ENCODE assay signal across 34 mouse cellular contexts in genomic region chr14:37005865-37006264, GRCm38 (mm10). TPM values are rescaled to one million over a fixed set of nuclear protein-coding genes. Genes with fewer than 3 reads are reported as not detected.
A peak's percentile ranks its signal among the peaks of the same experiment; 100 is the strongest.
DNase-seq lines count a peak whose midpoint lies in the region; ATAC-seq and TF ChIP-seq lines count a peak whose summit lies in the region.
"Had no signal": no experiment of that assay in that cellular context is flagged by ENCODE, and none has a peak within 500 bp of the region (broad histone marks: within the 10 kb centered on the region; RNA-seq: fewer than 3 reads in every experiment).

No protein-coding gene starts in this region.

- no peaks in the 10 kb centered on the region for H3K27me3 ChIP-seq in embryonic facial prominence, embryonic 14.5 days (replicated peaks; ENCODE audit: control insufficient read depth, insufficient read depth, low read length)
- H3K27me3 ChIP-seq in embryonic facial prominence, embryonic 10.5 days (replicated peaks; ENCODE audit: low read depth, poor library complexity, severe bottlenecking): no peaks in the 10 kb centered on the region
- no peaks in the 10 kb centered on the region for H3K27me3 ChIP-seq in hindbrain, postnatal 0 days (ENCODE audit: insufficient read depth, low read length)
- no peaks in the 10 kb centered on the region for H3K27me3 ChIP-seq in hindbrain, embryonic 13.5 days
- H3K27me3 ChIP-seq: embryonic facial prominence, embryonic 13.5 days; limb, embryonic 12.5 days; liver, embryonic 12.5 days had no signal

- TF ChIP-seq POLR2A in olfactory bulb, adult 2 months (IDR thresholded peaks at IDR 0.05; ENCODE audit: insufficient read depth, low read depth, low read length): no peak

- no peak overlapping the region for H3K27ac ChIP-seq in embryonic facial prominence, embryonic 14.5 days (replicated peaks; ENCODE audit: low read depth, low read length)
- no peak overlapping the region for H3K27ac ChIP-seq in embryonic facial prominence, embryonic 10.5 days (replicated peaks)
- H3K27ac ChIP-seq in hindbrain, postnatal 0 days: no peak overlapping the region
- H3K27ac ChIP-seq in hindbrain, embryonic 13.5 days: no peak overlapping the region
- H3K27ac ChIP-seq in olfactory bulb, adult 2 months (ENCODE audit: insufficient read depth, low read depth, low read length): peak overlapping the region; percentile 47; the same call in 1 of the 2 replicates
- H3K27ac ChIP-seq: embryonic facial prominence, embryonic 13.5 days; layer of hippocampus, adult 2 months; limb, embryonic 12.5 days; liver, embryonic 12.5 days; stomach, postnatal 0 days had no signal

- peak; percentile 67 for DNase-seq in embryonic facial prominence, embryonic 14.5 days (ENCODE audit: low spot score)
- DNase-seq in embryonic facial prominence, embryonic 10.5 days (ENCODE audit: low spot score): no peak
- DNase-seq in hindbrain, postnatal 0 days (ENCODE audit: low spot score): peak; percentile 62
- DNase-seq in retina, embryonic 14.5 days (ENCODE audit: low spot score): peak; percentile 1
- DNase-seq in retina, postnatal 1 day: no peak
- no peak for DNase-seq in urinary bladder, postnatal 4 days (ENCODE audit: low spot score in 2 of 2)
- DNase-seq: adrenal gland, postnatal 14 days; cerebellum, adult 9-11 months; gastrocnemius, postnatal 14 days; heart, adult 11 months; kidney, adult 9 months; kidney, postnatal 14 days; lung, adult 2 months; lung, postnatal 14 days; right cerebral cortex, postnatal 14 days; thymus, adult 2 months; thymus, postnatal 4 days had no signal

- no peak overlapping the region for H3K4me2 ChIP-seq in embryonic facial prominence, embryonic 14.5 days (ENCODE audit: low read depth, low read length)
- no peak overlapping the region for H3K4me2 ChIP-seq in hindbrain, postnatal 0 days (ENCODE audit: low read depth, low read length)
- H3K4me2 ChIP-seq in hindbrain, embryonic 13.5 days: no peak overlapping the region
- H3K4me2 ChIP-seq: embryonic facial prominence, embryonic 13.5 days; heart, embryonic 11.5 days; limb, embryonic 12.5 days; liver, embryonic 12.5 days had no signal

- H3K9ac ChIP-seq in embryonic facial prominence, embryonic 14.5 days (ENCODE audit: low read depth, low read length): no peak overlapping the region
- no peak overlapping the region for H3K9ac ChIP-seq in hindbrain, postnatal 0 days (replicated peaks; ENCODE audit: low read length)
- H3K9ac ChIP-seq in hindbrain, embryonic 13.5 days: no peak overlapping the region
- H3K9ac ChIP-seq: embryonic facial prominence, embryonic 13.5 days; limb, embryonic 12.5 days; liver, embryonic 12.5 days had no signal

- peak; percentile 60; the same call in 1 of the 2 replicates for ATAC-seq in embryonic facial prominence, embryonic 14.5 days (ENCODE audit: low read depth)
- peak; percentile 46; the same call in 1 of the 2 replicates for ATAC-seq in hindbrain, postnatal 0 days
- no peak for ATAC-seq in hindbrain, embryonic 13.5 days (ENCODE audit: low FRiP score)
- ATAC-seq: CD4-positive, CD25-positive, alpha-beta regulatory T cell, adult 4 months; intestine, embryonic 16.5 days; liver, embryonic 12.5 days had no signal

- TF ChIP-seq CTCF in hindbrain, postnatal 0 days (IDR thresholded peaks at IDR 0.05; ENCODE audit: low read depth): no peak
- no peak for TF ChIP-seq CTCF in olfactory bulb, adult 2 months (IDR thresholded peaks at IDR 0.05; ENCODE audit: insufficient read depth, low read depth, low read length)

- H3K36me3 ChIP-seq in embryonic facial prominence, embryonic 14.5 days (ENCODE audit: control insufficient read depth, insufficient read depth, low read length): no peaks in the 10 kb centered on the region
- no peaks in the 10 kb centered on the region for H3K36me3 ChIP-seq in embryonic facial prominence, embryonic 10.5 days (replicated peaks)
- no peaks in the 10 kb centered on the region for H3K36me3 ChIP-seq in hindbrain, postnatal 0 days (ENCODE audit: insufficient read depth, low read length)
- H3K36me3 ChIP-seq in hindbrain, embryonic 13.5 days: no peaks in the 10 kb centered on the region
- H3K36me3 ChIP-seq: embryonic facial prominence, embryonic 13.5 days; limb, embryonic 12.5 days; liver, embryonic 12.5 days had no signal

- no peaks in the 10 kb centered on the region for H3K4me1 ChIP-seq in embryonic facial prominence, embryonic 14.5 days (ENCODE audit: control insufficient read depth, insufficient read depth, low read length)
- 0 out of 2 replicates have a peak, but pooled peaks cover 3% of the 10 kb centered on the region for H3K4me1 ChIP-seq in embryonic facial prominence, embryonic 10.5 days
- peaks cover 13% of the 10 kb centered on the region for H3K4me1 ChIP-seq in hindbrain, postnatal 0 days (ENCODE audit: insufficient read depth, low read length)
- peaks cover 9% of the 10 kb centered on the region for H3K4me1 ChIP-seq in hindbrain, embryonic 13.5 days (replicated peaks)
- H3K4me1 ChIP-seq in olfactory bulb, adult 2 months (ENCODE audit: control insufficient read depth, insufficient read depth, low read length): peaks cover 5% of the 10 kb centered on the region
- H3K4me1 ChIP-seq: embryonic facial prominence, embryonic 13.5 days; limb, embryonic 12.5 days; liver, embryonic 12.5 days had no signal

- H3K9me3 ChIP-seq in embryonic facial prominence, embryonic 14.5 days (ENCODE audit: control insufficient read depth, low read length): no peaks in the 10 kb centered on the region
- H3K9me3 ChIP-seq in embryonic facial prominence, embryonic 10.5 days: no peaks in the 10 kb centered on the region
- no peaks in the 10 kb centered on the region for H3K9me3 ChIP-seq in hindbrain, postnatal 0 days (ENCODE audit: low read length)
- H3K9me3 ChIP-seq in hindbrain, embryonic 13.5 days: no peaks in the 10 kb centered on the region
- H3K9me3 ChIP-seq: embryonic facial prominence, embryonic 13.5 days; limb, embryonic 12.5 days; liver, embryonic 12.5 days had no signal

- no peak overlapping the region for H3K4me3 ChIP-seq in embryonic facial prominence, embryonic 14.5 days (ENCODE audit: low read depth, low read length)
- no peak overlapping the region for H3K4me3 ChIP-seq in embryonic facial prominence, embryonic 10.5 days
- no peak overlapping the region for H3K4me3 ChIP-seq in hindbrain, postnatal 0 days (ENCODE audit: low read length)
- no peak overlapping the region for H3K4me3 ChIP-seq in hindbrain, embryonic 13.5 days
- H3K4me3 ChIP-seq in olfactory bulb, adult 2 months (ENCODE audit: insufficient read depth, low read depth, low read length): no peak overlapping the region
- H3K4me3 ChIP-seq: embryonic facial prominence, embryonic 13.5 days; layer of hippocampus, adult 2 months; limb, embryonic 12.5 days; liver, embryonic 12.5 days had no signal

- WGBS in embryonic facial prominence, embryonic 14.5 days: 31% methylated on average over 3 of the region's 3 CpGs
- 33% methylated on average over 3 of the region's 3 CpGs for WGBS in embryonic facial prominence, embryonic 10.5 days
- WGBS in hindbrain, postnatal 0 days: 18% methylated on average over 3 of the region's 3 CpGs
- WGBS in hindbrain, embryonic 13.5 days: 21% methylated on average over 3 of the region's 3 CpGs
- WGBS in olfactory bulb, adult 2 months: 37% methylated on average over 3 of the region's 3 CpGs

RNA-seq across cellular contexts. Expression of gene Ccser2, which starts 37.3 kb away (rescaled TPM):
- polyA plus RNA-seq in embryonic facial prominence, embryonic 14.5 days (2014; fragmentation: Nextera tagmentation; extraction: Ambion mirVana): 49.6 and 52.7 TPM in 2 replicates
- polyA plus RNA-seq in embryonic facial prominence, embryonic 10.5 days (2016; fragmentation: Nextera tagmentation; extraction: Ambion mirVana): 29.9 and 34.2 TPM in 2 replicates
- 77.1 and 80.8 TPM in 2 replicates for total RNA-seq in hindbrain, postnatal 0 days (2014; rRNA removed)
- polyA plus RNA-seq in hindbrain, postnatal 0 days (2015; fragmentation: Nextera tagmentation; extraction: Ambion mirVana): 103 and 113 TPM in 2 replicates
- polyA plus RNA-seq in hindbrain, embryonic 13.5 days (2015; fragmentation: Nextera tagmentation; extraction: Ambion mirVana): 84.1 and 85.5 TPM in 2 replicates
- polyA plus RNA-seq in olfactory bulb, adult 2 months (2012; ENCODE audit: insufficient read depth, insufficient read length, low replicate concordance, missing spikeins): not detected in 2 replicates

RNA-seq across cellular contexts. Expression of gene Rgr, which starts 42.9 kb away (rescaled TPM):
- 0.39 and 1.4 TPM in 2 replicates for polyA plus RNA-seq in embryonic facial prominence, embryonic 14.5 days (2014; fragmentation: Nextera tagmentation; extraction: Ambion mirVana)
- polyA plus RNA-seq in embryonic facial prominence, embryonic 10.5 days (2016; fragmentation: Nextera tagmentation; extraction: Ambion mirVana): not detected in 2 replicates
- total RNA-seq in hindbrain, postnatal 0 days (2014; rRNA removed): not detected in 2 replicates
- polyA plus RNA-seq in hindbrain, postnatal 0 days (2015; fragmentation: Nextera tagmentation; extraction: Ambion mirVana): not detected in 2 replicates
- not detected in 2 replicates for polyA plus RNA-seq in hindbrain, embryonic 13.5 days (2015; fragmentation: Nextera tagmentation; extraction: Ambion mirVana)
- not detected in 2 replicates for polyA plus RNA-seq in olfactory bulb, adult 2 months (2012; ENCODE audit: insufficient read depth, insufficient read length, low replicate concordance, missing spikeins)
- total RNA-seq: adrenal gland, postnatal 14 days; hematopoietic stem cell, adult 5-6 weeks; layer of hippocampus, adult 2 months; layer of hippocampus, postnatal 25 days; left cerebral cortex, postnatal 10 days; megakaryocyte, adult 5-6 weeks; monocyte, adult 5-6 weeks had no signal
- polyA plus RNA-seq: heart, embryonic 11.5 days; heart, postnatal 0 days; intestine, embryonic 16.5 days; limb, embryonic 12.5 days; liver, embryonic 12.5 days; lung, adult 2 months; neural tube, embryonic 11.5 days; stomach, postnatal 0 days had no signal

RNA-seq across cellular contexts. Expression of gene Lrit1, which starts 48.8 kb away (rescaled TPM):
- polyA plus RNA-seq in embryonic facial prominence, embryonic 14.5 days (2014; fragmentation: Nextera tagmentation; extraction: Ambion mirVana): not detected in 2 replicates
- polyA plus RNA-seq in embryonic facial prominence, embryonic 10.5 days (2016; fragmentation: Nextera tagmentation; extraction: Ambion mirVana): not detected in 2 replicates
- not detected in 2 replicates for total RNA-seq in hindbrain, postnatal 0 days (2014; rRNA removed)
- not detected in 2 replicates for polyA plus RNA-seq in hindbrain, postnatal 0 days (2015; fragmentation: Nextera tagmentation; extraction: Ambion mirVana)
- not detected in 2 replicates for polyA plus RNA-seq in hindbrain, embryonic 13.5 days (2015; fragmentation: Nextera tagmentation; extraction: Ambion mirVana)
- not detected in 2 replicates for polyA plus RNA-seq in olfactory bulb, adult 2 months (2012; ENCODE audit: insufficient read depth, insufficient read length, low replicate concordance, missing spikeins)
- total RNA-seq: gastrocnemius, postnatal 14 days; hematopoietic stem cell, adult 5-6 weeks; layer of hippocampus, adult 2 months; layer of hippocampus, postnatal 25 days; left cerebral cortex, postnatal 10 days; megakaryocyte, adult 5-6 weeks; monocyte, adult 5-6 weeks had no signal
- polyA plus RNA-seq: CD4-positive, CD25-positive, alpha-beta regulatory T cell, adult 4 months; embryonic facial prominence, embryonic 13.5 days; heart, embryonic 11.5 days; heart, postnatal 0 days; intestine, embryonic 16.5 days; limb, embryonic 12.5 days; liver, embryonic 12.5 days; lung, adult 2 months; neural tube, embryonic 11.5 days; stomach, postnatal 0 days had no signal

Comparison
In these comparisons a context has a peak if more than half of its experiments do, and no peak if none do; other contexts are left out.
1. DNase-seq: peak in embryonic facial prominence, embryonic 14.5 days (single experiment), hindbrain, postnatal 0 days (single experiment) and retina, embryonic 14.5 days (single experiment); none in embryonic facial prominence, embryonic 10.5 days (single experiment), retina, postnatal 1 day (single experiment) and urinary bladder, postnatal 4 days (0 of 2).